Mouse (Mus musculus): ENCODE results near the gene Crip3. TPM values are rescaled to one million over a fixed set of nuclear protein-coding genes. Genes with fewer than 3 reads are reported as not detected.

Crip3 gene
- polyA plus RNA-seq, 1 experiment from 2014 or later = 0.97 TPM

DNA sequence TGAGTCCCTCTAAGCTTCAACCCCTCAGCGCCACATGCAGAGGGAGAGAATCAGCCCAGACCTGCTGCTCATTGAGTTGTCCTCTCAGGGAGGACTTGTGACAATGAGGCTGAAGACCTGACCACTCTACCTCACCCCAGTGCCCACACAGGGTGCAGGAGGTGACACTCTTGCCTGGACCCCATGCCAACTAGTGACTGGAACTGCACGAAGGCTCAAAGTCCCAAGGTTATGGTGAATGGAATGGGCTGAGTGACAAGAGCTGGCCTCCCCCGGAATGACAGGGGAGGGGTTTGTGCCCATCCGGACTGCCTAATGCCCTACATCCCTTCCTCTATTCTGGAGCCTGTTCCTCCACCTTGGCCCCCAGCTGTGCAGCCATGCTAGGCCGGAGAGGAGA, 24.0 kb downstream of the Crip3 start:
- WGBS (ENCODE audit: insufficient replicate concordance) = 31% methylated on average over 5 of the region's 5 CpGs
- Histone ChIP-seq H3K4me1 (ENCODE audit: control insufficient read depth, insufficient read depth, low read length) (peaks cover 23% of the 10 kb centered on the region), H3K27ac (ENCODE audit: low read depth, low read length) (no peak overlapping the region), H3K4me2 (no peak overlapping the region), H3K36me3 (ENCODE audit: control insufficient read depth, insufficient read depth, low read length) (no peaks in the 10 kb centered on the region), H3K9me3 (replicated peaks; ENCODE audit: control insufficient read depth, low read length) (no peaks in the 10 kb centered on the region), H3K9ac (ENCODE audit: low read depth, low read length) (no peak overlapping the region), H3K27me3 (ENCODE audit: control insufficient read depth, insufficient read depth, low read length) (peaks cover 48% of the 10 kb centered on the region), H3K4me3 (ENCODE audit: low read depth, low read length) (no peak overlapping the region)
- ATAC-seq (replicated peaks; ENCODE audit: insufficient number of reproducible peaks, low FRiP score, low TSS enrichment) = no peak

DNA sequence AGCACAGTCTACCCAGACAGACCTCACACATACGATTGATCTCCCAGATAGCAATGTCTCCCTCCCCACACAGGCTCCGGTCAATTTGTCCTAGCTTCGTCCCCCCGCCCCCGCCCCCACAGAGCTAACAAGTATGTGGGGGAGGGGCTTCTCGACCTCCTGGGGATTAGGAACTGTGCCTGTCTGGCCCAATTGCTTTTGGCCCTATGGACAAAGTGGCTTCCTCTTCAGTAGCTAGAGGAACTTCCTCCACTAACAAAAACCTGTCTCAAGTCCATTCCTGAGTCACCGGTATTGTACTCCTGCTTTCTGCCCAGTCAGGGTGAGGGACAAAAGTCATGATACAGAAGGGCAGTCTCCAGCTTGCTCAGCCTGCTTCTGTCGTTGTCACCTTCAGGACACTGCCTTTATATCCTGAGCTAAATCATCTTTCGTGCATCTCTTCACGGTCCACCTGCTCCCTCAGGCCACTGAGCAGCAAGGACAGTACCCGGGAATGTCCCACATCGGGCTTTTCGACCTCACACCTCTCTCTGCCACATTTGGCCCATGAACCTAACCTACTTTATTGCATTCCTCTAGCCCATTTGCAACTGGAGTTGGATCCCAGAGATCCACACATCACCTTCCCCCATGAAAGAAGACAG, 24.7 kb downstream of the Crip3 start:
- Histone ChIP-seq H3K4me2 (peak overlapping the region; percentile 81), H3K27ac (ENCODE audit: low read depth, low read length) (no peak overlapping the region), H3K36me3 (ENCODE audit: control insufficient read depth, insufficient read depth, low read length) (no peaks in the 10 kb centered on the region), H3K4me1 (ENCODE audit: control insufficient read depth, insufficient read depth, low read length) (peaks cover 30% of the 10 kb centered on the region), H3K4me3 (ENCODE audit: low read depth, low read length) (no peak overlapping the region), H3K27me3 (ENCODE audit: control insufficient read depth, insufficient read depth, low read length) (peaks cover 53% of the 10 kb centered on the region), H3K9ac (ENCODE audit: low read depth, low read length) (no peak overlapping the region), H3K9me3 (replicated peaks; ENCODE audit: control insufficient read depth, low read length) (no peaks in the 10 kb centered on the region)
- 6% methylated on average over 13 of the region's 13 CpGs for WGBS (ENCODE audit: insufficient replicate concordance)
- ATAC-seq (replicated peaks; ENCODE audit: insufficient number of reproducible peaks, low FRiP score, low TSS enrichment) = no peak

DNA sequence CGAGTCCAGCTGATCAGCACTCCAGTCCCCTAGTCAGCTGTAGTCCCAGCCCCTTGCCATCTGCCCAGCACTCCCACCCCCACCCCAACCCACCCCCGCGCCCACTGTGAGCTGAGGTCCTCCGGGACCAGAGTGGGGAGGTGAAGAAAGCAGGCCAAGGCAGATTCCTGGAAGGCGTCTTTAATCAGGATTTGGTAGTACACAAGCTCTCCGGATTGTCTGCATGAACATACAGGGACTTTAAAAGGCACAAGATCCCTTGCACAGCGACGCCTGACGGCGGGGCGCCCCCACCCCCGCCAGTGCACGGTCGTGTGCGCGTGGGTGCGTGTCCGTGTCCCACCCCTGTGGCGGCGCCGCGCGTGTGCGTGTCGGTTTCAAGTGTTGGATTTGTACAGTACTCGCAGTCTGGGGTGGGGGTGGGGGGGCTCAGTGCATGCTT, 25.3 kb downstream of the Crip3 start:
- ATAC-seq (replicated peaks; ENCODE audit: insufficient number of reproducible peaks, low FRiP score, low TSS enrichment) = no peak

DNA sequence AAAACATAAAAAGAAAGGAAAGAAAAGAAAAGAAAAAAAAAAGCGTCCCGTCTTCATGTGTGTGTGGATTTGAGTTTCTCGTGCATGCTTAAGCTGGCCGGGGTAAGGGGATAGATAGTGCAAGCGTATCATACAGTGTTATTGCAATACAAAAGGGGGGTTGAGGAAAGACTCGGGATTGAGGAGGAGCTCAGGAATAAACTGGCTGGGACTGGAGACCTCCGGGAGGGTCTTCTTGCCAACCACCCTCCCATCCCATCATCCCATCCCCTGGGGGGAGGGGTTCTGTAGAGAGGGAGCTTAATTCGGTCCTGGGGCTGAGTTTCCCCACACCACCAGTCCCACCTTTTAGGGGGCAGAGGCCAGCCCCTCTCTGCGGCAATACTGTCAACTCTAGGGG, 25.8 kb downstream of the Crip3 start:
- Histone ChIP-seq H3K9ac (ENCODE audit: low read depth, low read length) (0 out of 2 replicates have a peak overlapping the region, but pooled peaks have one; percentile 39), H3K36me3 (ENCODE audit: control insufficient read depth, insufficient read depth, low read length) (no peaks in the 10 kb centered on the region), H3K4me3 (ENCODE audit: low read depth, low read length) (peak overlapping the region; percentile 42), H3K27me3 (ENCODE audit: control insufficient read depth, insufficient read depth, low read length) (peaks cover 59% of the 10 kb centered on the region), H3K9me3 (replicated peaks; ENCODE audit: control insufficient read depth, low read length) (no peaks in the 10 kb centered on the region), H3K4me2 (peak overlapping the region; percentile 81), H3K27ac (ENCODE audit: low read depth, low read length) (no peak overlapping the region), H3K4me1 (ENCODE audit: control insufficient read depth, insufficient read depth, low read length) (peaks cover 34% of the 10 kb centered on the region)
- ATAC-seq (replicated peaks; ENCODE audit: insufficient number of reproducible peaks, low FRiP score, low TSS enrichment) = no peak
- 2% methylated on average over 9 of the region's 9 CpGs for WGBS (ENCODE audit: insufficient replicate concordance)

More for the DNA sequence above, 25.3 kb downstream of the Crip3 start:
- Histone ChIP-seq H3K27ac (ENCODE audit: low read depth, low read length) (no peak overlapping the region), H3K9ac (ENCODE audit: low read depth, low read length) (0 out of 2 replicates have a peak overlapping the region, but pooled peaks have one; percentile 1), H3K4me2 (peak overlapping the region; percentile 81), H3K4me1 (ENCODE audit: control insufficient read depth, insufficient read depth, low read length) (peaks cover 33% of the 10 kb centered on the region), H3K4me3 (ENCODE audit: low read depth, low read length) (peak overlapping the region; percentile 42), H3K36me3 (ENCODE audit: control insufficient read depth, insufficient read depth, low read length) (no peaks in the 10 kb centered on the region), H3K9me3 (replicated peaks; ENCODE audit: control insufficient read depth, low read length) (no peaks in the 10 kb centered on the region), H3K27me3 (ENCODE audit: control insufficient read depth, insufficient read depth, low read length) (peaks cover 56% of the 10 kb centered on the region)
- 2% methylated on average over 26 of the region's 26 CpGs for WGBS (ENCODE audit: insufficient replicate concordance)

DNA sequence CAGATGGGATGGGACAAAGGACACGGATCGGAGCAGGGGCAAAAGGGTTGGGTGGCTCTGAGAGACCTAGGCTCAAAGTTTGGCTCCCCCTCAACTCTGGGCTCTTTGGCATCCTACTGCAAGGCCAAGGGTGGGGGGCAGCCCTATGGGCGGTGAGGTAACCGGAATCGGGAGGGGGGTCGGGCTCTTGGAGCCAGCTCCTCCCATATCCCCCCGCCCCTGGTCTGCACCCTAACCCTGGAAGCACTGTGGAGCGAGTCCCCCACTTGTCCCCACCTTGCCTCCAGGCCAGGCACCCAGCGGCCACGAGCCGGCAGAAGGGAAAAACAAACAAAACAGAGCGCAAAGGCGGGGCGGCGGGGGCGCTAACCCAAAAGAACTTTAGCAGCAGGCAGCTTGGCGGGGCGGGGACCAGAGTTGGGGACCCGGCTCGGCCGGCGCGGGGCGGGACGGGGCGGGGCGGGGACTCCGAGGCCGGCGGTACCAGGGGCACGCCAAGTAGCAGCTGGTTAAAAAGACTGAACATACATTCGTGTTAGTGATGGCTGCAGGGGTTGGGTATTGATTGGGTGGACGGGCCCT, 26.5 kb downstream of the Crip3 start:
- Histone ChIP-seq H3K27ac (ENCODE audit: low read depth, low read length) (no peak overlapping the region), H3K4me2 (peak overlapping the region; percentile 81), H3K4me1 (ENCODE audit: control insufficient read depth, insufficient read depth, low read length) (peaks cover 34% of the 10 kb centered on the region), H3K4me3 (ENCODE audit: low read depth, low read length) (peak overlapping the region; percentile 42), H3K27me3 (ENCODE audit: control insufficient read depth, insufficient read depth, low read length) (peaks cover 66% of the 10 kb centered on the region), H3K9me3 (replicated peaks; ENCODE audit: control insufficient read depth, low read length) (no peaks in the 10 kb centered on the region), H3K9ac (ENCODE audit: low read depth, low read length) (peak overlapping the region; percentile 39; the same call in 1 of the 2 replicates), H3K36me3 (ENCODE audit: control insufficient read depth, insufficient read depth, low read length) (no peaks in the 10 kb centered on the region)
- under 1% methylated on average over 33 of the region's 33 CpGs for WGBS (ENCODE audit: insufficient replicate concordance)
- 0 out of 2 replicates have a peak, but pooled peaks have one; percentile 19 for ATAC-seq (replicated peaks; ENCODE audit: insufficient number of reproducible peaks, low FRiP score, low TSS enrichment)

DNA sequence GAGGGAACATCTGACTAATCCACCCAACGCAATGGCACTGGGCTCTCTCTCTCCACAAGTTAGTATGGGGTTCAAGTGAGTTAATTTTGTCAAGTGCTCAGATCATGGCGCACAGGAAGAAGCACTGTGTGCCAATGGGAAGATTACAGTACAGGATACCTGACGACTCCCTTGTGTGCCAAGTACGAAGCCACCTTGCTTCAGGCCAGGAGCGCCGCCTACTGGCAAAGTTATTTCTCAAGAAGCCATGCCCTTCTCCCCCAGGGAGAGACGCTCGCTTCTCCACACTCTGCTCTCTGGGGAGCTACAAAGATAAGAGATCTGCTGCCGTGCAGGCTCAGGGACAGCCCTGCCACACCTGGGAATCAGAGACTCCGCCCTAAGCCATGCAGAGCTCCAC, 29.1 kb downstream of the Crip3 start:
- Histone ChIP-seq H3K4me3 (ENCODE audit: low read depth, low read length) (no peak overlapping the region), H3K4me1 (ENCODE audit: control insufficient read depth, insufficient read depth, low read length) (peaks cover 44% of the 10 kb centered on the region), H3K36me3 (ENCODE audit: control insufficient read depth, insufficient read depth, low read length) (no peaks in the 10 kb centered on the region), H3K27ac (ENCODE audit: low read depth, low read length) (peak overlapping the region; percentile 46; the same call in 1 of the 2 replicates), H3K27me3 (ENCODE audit: control insufficient read depth, insufficient read depth, low read length) (peaks cover 74% of the 10 kb centered on the region), H3K9me3 (replicated peaks; ENCODE audit: control insufficient read depth, low read length) (no peaks in the 10 kb centered on the region), H3K4me2 (no peak overlapping the region; the same call in 1 of the 2 replicates), H3K9ac (ENCODE audit: low read depth, low read length) (no peak overlapping the region)
- no peak for ATAC-seq (replicated peaks; ENCODE audit: insufficient number of reproducible peaks, low FRiP score, low TSS enrichment)
- WGBS (ENCODE audit: insufficient replicate concordance) = 14% methylated on average over 10 of the region's 10 CpGs

DNA sequence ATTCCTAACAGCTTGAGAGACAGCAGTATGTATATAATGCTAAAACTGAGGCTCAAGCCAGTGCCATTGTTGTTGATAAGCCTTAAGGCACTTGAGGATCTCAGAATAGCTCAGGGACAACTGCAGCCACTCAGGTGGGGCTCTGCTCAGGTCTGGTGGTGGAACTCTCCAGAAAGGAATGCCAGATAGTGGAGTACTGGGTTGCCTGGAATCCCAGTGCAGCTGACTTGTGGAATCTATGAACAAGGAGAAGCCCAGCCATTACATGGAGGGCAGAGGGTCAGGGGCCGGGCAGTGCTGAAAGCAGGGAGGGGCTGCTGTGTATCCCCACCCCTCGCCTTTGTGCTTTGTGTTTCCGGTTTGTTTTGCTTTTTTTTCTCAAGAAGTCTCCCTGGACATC, 29.7 kb downstream of the Crip3 start:
- H3K27ac ChIP-seq (ENCODE audit: low read depth, low read length) = peak overlapping the region; percentile 46
- H3K4me2 ChIP-seq = peak overlapping the region; percentile 31
- H3K9ac ChIP-seq (ENCODE audit: low read depth, low read length) = no peak overlapping the region
- no peaks in the 10 kb centered on the region for H3K9me3 ChIP-seq (replicated peaks; ENCODE audit: control insufficient read depth, low read length)
- H3K4me1 ChIP-seq (ENCODE audit: control insufficient read depth, insufficient read depth, low read length) = peaks cover 39% of the 10 kb centered on the region
- no peaks in the 10 kb centered on the region for H3K36me3 ChIP-seq (ENCODE audit: control insufficient read depth, insufficient read depth, low read length)
- 17% methylated on average over 3 of the region's 3 CpGs for WGBS (ENCODE audit: insufficient replicate concordance)
- ATAC-seq (replicated peaks; ENCODE audit: insufficient number of reproducible peaks, low FRiP score, low TSS enrichment) = 0 out of 2 replicates have a peak, but pooled peaks have one; percentile 13
- H3K27me3 ChIP-seq (ENCODE audit: control insufficient read depth, insufficient read depth, low read length) = peaks cover 72% of the 10 kb centered on the region
- no peak overlapping the region for H3K4me3 ChIP-seq (ENCODE audit: low read depth, low read length)

DNA sequence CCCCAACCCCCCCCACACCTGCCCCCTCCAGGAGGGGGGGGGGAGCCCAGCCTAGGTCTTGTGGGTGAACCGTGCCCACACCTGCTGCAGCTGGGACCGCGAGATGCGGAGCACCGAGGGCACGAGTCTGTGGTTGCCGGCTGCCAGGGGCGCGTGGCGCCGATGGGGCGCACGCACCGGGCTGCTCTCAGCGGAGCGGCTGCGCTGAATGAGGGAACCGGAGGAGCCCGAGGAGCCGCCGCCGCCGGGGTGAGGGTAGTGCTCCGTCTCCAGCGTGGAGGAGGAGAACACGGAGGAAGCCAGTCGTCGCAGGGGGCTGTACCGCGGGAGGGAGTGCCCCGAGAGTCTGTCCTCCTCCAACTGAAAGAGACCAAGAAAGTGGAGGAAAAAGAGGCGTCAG, 31.9 kb downstream of the Crip3 start:
- Histone ChIP-seq H3K36me3 (ENCODE audit: control insufficient read depth, insufficient read depth, low read length) (no peaks in the 10 kb centered on the region), H3K4me1 (ENCODE audit: control insufficient read depth, insufficient read depth, low read length) (peaks cover 25% of the 10 kb centered on the region), H3K27ac (ENCODE audit: low read depth, low read length) (no peak overlapping the region), H3K4me3 (ENCODE audit: low read depth, low read length) (peak overlapping the region; percentile 41), H3K9ac (ENCODE audit: low read depth, low read length) (peak overlapping the region; percentile 71), H3K4me2 (peak overlapping the region; percentile 83), H3K27me3 (ENCODE audit: control insufficient read depth, insufficient read depth, low read length) (peaks cover 56% of the 10 kb centered on the region), H3K9me3 (replicated peaks; ENCODE audit: control insufficient read depth, low read length) (no peaks in the 10 kb centered on the region)
- 3% methylated on average over 32 of the region's 32 CpGs for WGBS (ENCODE audit: insufficient replicate concordance)
- ATAC-seq (replicated peaks; ENCODE audit: insufficient number of reproducible peaks, low FRiP score, low TSS enrichment) = no peak

Data from heart, embryonic 11.5 days (tissue).